Mouse (Mus musculus) liver, embryonic 12.5 days (tissue): ENCODE results near the gene Ttc28. TPM values are rescaled to one million over a fixed set of nuclear protein-coding genes. Genes with fewer than 3 reads are reported as not detected.

Source experiments
- ATAC-seq: fragments of 200-750 bp; cut with Nextera tagmentation; 2 replicates; pipeline ENCODE4 v1.8.0; 2017; ENCODE audit warnings: moderate number of reproducible peaks, mild to moderate bottlenecking, moderate library complexity
- H3K27ac ChIP-seq: fragments of 300-500 bp; sonication (generic); 2 replicates; pipeline ENCODE4 v1.5.1; 2016; ENCODE audit warnings: mild to moderate bottlenecking
- H3K27me3 ChIP-seq: fragments of 300-500 bp; sonication (generic); replicated peaks from 2 replicates; pipeline ENCODE4 v1.6.1; 2016; ENCODE audit warnings: mild to moderate bottlenecking, moderate library complexity
- H3K36me3 ChIP-seq: fragments of 300-500 bp; sonication (generic); 2 replicates; pipeline ENCODE4 v1.6.1; 2016; ENCODE audit warnings: mild to moderate bottlenecking, moderate library complexity
- H3K4me1 ChIP-seq: fragments of 300-500 bp; sonication (generic); 2 replicates; pipeline ENCODE4 v1.6.1; 2016
- H3K4me2 ChIP-seq: fragments of 300-500 bp; sonication (generic); 2 replicates; pipeline ENCODE4 v1.6.1; 2016; ENCODE audit warnings: mild to moderate bottlenecking, moderate library complexity
- H3K4me3 ChIP-seq: fragments of 300-500 bp; sonication (generic); 2 replicates; pipeline ENCODE4 v1.5.1; 2016; ENCODE audit warnings: mild to moderate bottlenecking, moderate library complexity
- H3K9ac ChIP-seq: fragments of 300-500 bp; sonication (generic); 2 replicates; pipeline ENCODE4 v1.6.1; 2016; ENCODE audit warnings: mild to moderate bottlenecking, moderate library complexity
- H3K9me3 ChIP-seq: fragments of 300-500 bp; sonication (generic); replicated peaks from 2 replicates; pipeline ENCODE4 v1.6.1; 2016; ENCODE audit warnings: mild to moderate bottlenecking, moderate library complexity
- WGBS: fragments of 180-500 bp; shearing (Covaris S2); methylation state at CpG from one replicate; pipeline ENCODE4 v1.1.7; 2016; ENCODE audit not compliant: insufficient replicate concordance; 5-methylcytosine and 5-hydroxymethylcytosine counted together
- polyA plus RNA-seq: library from polyadenylated mRNA; unstranded; fragments of >200 nt; fragmentation: Nextera tagmentation; extraction: Ambion mirVana; gene quantifications from 2 replicates; pipeline ENCODE4 v1.2.1, GENCODE M21; 2016

The Ttc28 gene
- polyA plus RNA-seq, 1 experiment from 2014 or later: 1.8 TPM

- H3K9ac ChIP-seq: no peak overlapping the region
- WGBS: 60% methylated on average over 4 of the region's 4 CpGs
- no peak for ATAC-seq
Measured at GRCm38 (mm10) chr5:111017319-111017718, 137.7 kb downstream of the Ttc28 start.

GRCm38 (mm10) chr5:111022339-111022738, 142.7 kb downstream of the Ttc28 start:
- Histone ChIP-seq H3K4me3 (no peak overlapping the region), H3K27ac (no peak overlapping the region), H3K4me2 (no peak overlapping the region), H3K9me3 (no peaks in the 10 kb centered on the region), H3K9ac (no peak overlapping the region), H3K27me3 (no peaks in the 10 kb centered on the region), H3K36me3 (no peaks in the 10 kb centered on the region), H3K4me1 (0 out of 2 replicates have a peak, but pooled peaks cover 8% of the 10 kb centered on the region)
- ATAC-seq: no peak
- WGBS: 72% methylated on average over 9 of the region's 9 CpGs

More at GRCm38 (mm10) chr5:111017319-111017718, 137.7 kb downstream of the Ttc28 start:
- Histone ChIP-seq H3K27me3 (no peaks in the 10 kb centered on the region), H3K9me3 (peaks cover 13% of the 10 kb centered on the region), H3K4me2 (no peak overlapping the region), H3K4me3 (no peak overlapping the region), H3K36me3 (no peaks in the 10 kb centered on the region), H3K4me1 (0 out of 2 replicates have a peak, but pooled peaks cover 3% of the 10 kb centered on the region), H3K27ac (no peak overlapping the region)

GRCm38 (mm10) chr5:111022940-111023339, 143.3 kb downstream of the Ttc28 start:
- H3K27me3 ChIP-seq: no peaks in the 10 kb centered on the region
- 66% methylated on average over 1 of the region's 1 CpGs for WGBS

GRCm38 (mm10) chr5:111024621-111025020, 145.0 kb downstream of the Ttc28 start:
- 0 out of 2 replicates have a peak, but pooled peaks cover 5% of the 10 kb centered on the region for H3K4me1 ChIP-seq
- no peak overlapping the region for H3K4me2 ChIP-seq
- H3K4me3 ChIP-seq: no peak overlapping the region
- H3K27ac ChIP-seq: no peak overlapping the region
- no peaks in the 10 kb centered on the region for H3K9me3 ChIP-seq
- WGBS: 76% methylated on average over 13 of the region's 13 CpGs
- no peaks in the 10 kb centered on the region for H3K36me3 ChIP-seq
- H3K9ac ChIP-seq: no peak overlapping the region
- no peaks in the 10 kb centered on the region for H3K27me3 ChIP-seq
- no peak for ATAC-seq

More at GRCm38 (mm10) chr5:111022940-111023339, 143.3 kb downstream of the Ttc28 start:
- ATAC-seq: no peak
- no peak overlapping the region for H3K9ac ChIP-seq
- no peaks in the 10 kb centered on the region for H3K36me3 ChIP-seq
- no peak overlapping the region for H3K4me3 ChIP-seq
- H3K4me1 ChIP-seq: 0 out of 2 replicates have a peak, but pooled peaks cover 5% of the 10 kb centered on the region
- H3K9me3 ChIP-seq: no peaks in the 10 kb centered on the region
- H3K27ac ChIP-seq: no peak overlapping the region
- H3K4me2 ChIP-seq: no peak overlapping the region

- no peak overlapping the region for H3K9ac ChIP-seq
- no peaks in the 10 kb centered on the region for H3K9me3 ChIP-seq
- no peak overlapping the region for H3K4me3 ChIP-seq
- no peak overlapping the region for H3K4me2 ChIP-seq
- no peaks in the 10 kb centered on the region for H3K27me3 ChIP-seq
- H3K27ac ChIP-seq: no peak overlapping the region
- 0 out of 2 replicates have a peak, but pooled peaks cover 5% of the 10 kb centered on the region for H3K4me1 ChIP-seq
- no peaks in the 10 kb centered on the region for H3K36me3 ChIP-seq
- 61% methylated on average over 14 of the region's 14 CpGs for WGBS
- ATAC-seq: no peak
Measured at GRCm38 (mm10) chr5:111025476-111025875, 145.9 kb downstream of the Ttc28 start.

GRCm38 (mm10) chr5:111026209-111026608, 146.6 kb downstream of the Ttc28 start:
- no peaks in the 10 kb centered on the region for H3K36me3 ChIP-seq
- H3K4me3 ChIP-seq: no peak overlapping the region
- H3K9ac ChIP-seq: no peak overlapping the region
- ATAC-seq: no peak
- WGBS: 58% methylated on average over 8 of the region's 8 CpGs
- no peak overlapping the region for H3K27ac ChIP-seq
- no peaks in the 10 kb centered on the region for H3K9me3 ChIP-seq
- 0 out of 2 replicates have a peak, but pooled peaks cover 5% of the 10 kb centered on the region for H3K4me1 ChIP-seq
- H3K27me3 ChIP-seq: no peaks in the 10 kb centered on the region
- H3K4me2 ChIP-seq: no peak overlapping the region

GRCm38 (mm10) chr5:111028340-111028739, 148.7 kb downstream of the Ttc28 start:
- Histone ChIP-seq H3K4me1 (0 out of 2 replicates have a peak, but pooled peaks cover 5% of the 10 kb centered on the region), H3K27ac (no peak overlapping the region), H3K4me2 (no peak overlapping the region), H3K27me3 (no peaks in the 10 kb centered on the region), H3K36me3 (no peaks in the 10 kb centered on the region), H3K4me3 (no peak overlapping the region), H3K9ac (no peak overlapping the region), H3K9me3 (no peaks in the 10 kb centered on the region)
- no peak for ATAC-seq
- whole genome bisulfite sequencing: 44% methylated on average over 4 of the region's 4 CpGs

GRCm38 (mm10) chr5:111028952-111029351, 149.3 kb downstream of the Ttc28 start:
- no peaks in the 10 kb centered on the region for H3K9me3 ChIP-seq
- no peaks in the 10 kb centered on the region for H3K36me3 ChIP-seq
- no peak overlapping the region for H3K9ac ChIP-seq
- 73% methylated on average over 9 of the region's 9 CpGs for WGBS
- no peak for ATAC-seq
- no peak overlapping the region for H3K4me3 ChIP-seq
- H3K4me1 ChIP-seq: 0 out of 2 replicates have a peak, but pooled peaks cover 5% of the 10 kb centered on the region
- H3K4me2 ChIP-seq: no peak overlapping the region
- H3K27ac ChIP-seq: no peak overlapping the region
- no peaks in the 10 kb centered on the region for H3K27me3 ChIP-seq

GRCm38 (mm10) chr5:111032687-111033295, 153.2 kb downstream of the Ttc28 start:
- ATAC-seq: no peak
- no peaks in the 10 kb centered on the region for H3K36me3 ChIP-seq
- H3K4me3 ChIP-seq: no peak overlapping the region
- no peaks in the 10 kb centered on the region for H3K4me1 ChIP-seq
- H3K9ac ChIP-seq: no peak overlapping the region
- WGBS: 71% methylated on average over 10 of the region's 10 CpGs
- H3K27ac ChIP-seq: no peak overlapping the region
- no peak overlapping the region for H3K4me2 ChIP-seq
- H3K27me3 ChIP-seq: no peaks in the 10 kb centered on the region
- H3K9me3 ChIP-seq: no peaks in the 10 kb centered on the region

- no peak overlapping the region for H3K4me3 ChIP-seq
- H3K9me3 ChIP-seq: no peaks in the 10 kb centered on the region
- H3K4me2 ChIP-seq: no peak overlapping the region
- no peaks in the 10 kb centered on the region for H3K4me1 ChIP-seq
- H3K36me3 ChIP-seq: no peaks in the 10 kb centered on the region
- 81% methylated on average over 4 of the region's 4 CpGs for WGBS
- no peak for ATAC-seq
- H3K27me3 ChIP-seq: no peaks in the 10 kb centered on the region
- H3K27ac ChIP-seq: no peak overlapping the region
- no peak overlapping the region for H3K9ac ChIP-seq
Measured at GRCm38 (mm10) chr5:111033489-111033888, 153.9 kb downstream of the Ttc28 start.

- WGBS: 55% methylated on average over 7 of the region's 7 CpGs
- H3K27ac ChIP-seq: no peak overlapping the region
- no peak overlapping the region for H3K4me3 ChIP-seq
- H3K4me1 ChIP-seq: no peaks in the 10 kb centered on the region
- H3K36me3 ChIP-seq: no peaks in the 10 kb centered on the region
- H3K27me3 ChIP-seq: no peaks in the 10 kb centered on the region
- H3K9me3 ChIP-seq: no peaks in the 10 kb centered on the region
- no peak overlapping the region for H3K4me2 ChIP-seq
- no peak for ATAC-seq
- no peak overlapping the region for H3K9ac ChIP-seq
Measured at GRCm38 (mm10) chr5:111037123-111037748, 157.6 kb downstream of the Ttc28 start.

- no peak overlapping the region for H3K27ac ChIP-seq
- H3K9me3 ChIP-seq: no peaks in the 10 kb centered on the region
- no peak overlapping the region for H3K9ac ChIP-seq
- H3K27me3 ChIP-seq: no peaks in the 10 kb centered on the region
- ATAC-seq: no peak
- no peak overlapping the region for H3K4me3 ChIP-seq
- no peaks in the 10 kb centered on the region for H3K36me3 ChIP-seq
- H3K4me1 ChIP-seq: peaks cover 6% of the 10 kb centered on the region; the same call in 1 of the 2 replicates
- H3K4me2 ChIP-seq: no peak overlapping the region
- 62% methylated on average over 6 of the region's 6 CpGs for WGBS
Measured at GRCm38 (mm10) chr5:111039771-111040170, 160.2 kb downstream of the Ttc28 start.
